Mouse (Mus musculus): ENCODE measurements around the gene Tppp3.

Tppp3 gene

GRCm38 (mm10) chr8:105434136-105434535, 37.2 kb downstream of the Tppp3 start:
- DNase-seq (ENCODE audit: low read depth in 2 of 2, low spot score in 2 of 2) = no peak

DNA sequence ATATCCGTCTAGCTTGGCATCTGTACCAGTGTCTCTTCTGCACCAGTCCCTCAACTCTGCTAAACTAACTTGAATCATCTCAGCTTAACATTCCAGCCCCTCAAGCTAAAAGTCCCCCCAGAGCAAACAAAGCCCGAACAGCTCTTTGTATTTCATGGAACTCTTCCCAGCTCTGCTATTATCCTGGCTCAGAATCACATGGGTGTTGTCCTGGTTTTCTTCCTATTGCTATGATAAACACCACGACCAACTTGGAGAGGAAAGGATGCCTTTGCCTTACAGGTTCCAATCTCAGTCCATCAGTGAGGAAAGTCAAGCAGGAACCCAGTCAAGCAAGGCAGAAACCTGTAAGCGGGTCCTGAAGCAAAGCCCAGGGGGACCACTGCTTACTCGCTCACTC, 37.8 kb downstream of the Tppp3 start:
- no peak for DNase-seq (ENCODE audit: low read depth in 2 of 2, low spot score in 2 of 2)

DNA sequence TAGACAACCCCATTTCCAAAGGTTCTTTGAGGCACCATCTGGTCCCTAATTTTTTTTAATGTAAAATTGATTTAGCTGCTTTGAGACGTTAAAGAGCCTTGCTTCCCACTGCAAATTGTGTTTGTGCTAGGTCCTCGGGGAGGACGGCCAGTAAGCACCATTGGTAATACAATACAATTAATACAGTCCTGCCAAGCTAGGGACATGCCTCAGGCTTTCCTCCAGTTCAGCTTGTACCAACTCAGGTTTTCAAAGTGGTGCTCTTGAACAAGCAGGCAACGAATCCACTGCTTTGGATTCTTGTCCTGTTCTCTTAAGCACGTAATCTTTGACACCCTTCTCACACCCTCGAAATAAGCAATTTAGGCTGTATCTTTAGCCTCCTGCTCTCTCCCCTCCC, 38.3 kb downstream of the Tppp3 start:
- no peak for DNase-seq (ENCODE audit: low read depth in 2 of 2, low spot score in 2 of 2)

DNA sequence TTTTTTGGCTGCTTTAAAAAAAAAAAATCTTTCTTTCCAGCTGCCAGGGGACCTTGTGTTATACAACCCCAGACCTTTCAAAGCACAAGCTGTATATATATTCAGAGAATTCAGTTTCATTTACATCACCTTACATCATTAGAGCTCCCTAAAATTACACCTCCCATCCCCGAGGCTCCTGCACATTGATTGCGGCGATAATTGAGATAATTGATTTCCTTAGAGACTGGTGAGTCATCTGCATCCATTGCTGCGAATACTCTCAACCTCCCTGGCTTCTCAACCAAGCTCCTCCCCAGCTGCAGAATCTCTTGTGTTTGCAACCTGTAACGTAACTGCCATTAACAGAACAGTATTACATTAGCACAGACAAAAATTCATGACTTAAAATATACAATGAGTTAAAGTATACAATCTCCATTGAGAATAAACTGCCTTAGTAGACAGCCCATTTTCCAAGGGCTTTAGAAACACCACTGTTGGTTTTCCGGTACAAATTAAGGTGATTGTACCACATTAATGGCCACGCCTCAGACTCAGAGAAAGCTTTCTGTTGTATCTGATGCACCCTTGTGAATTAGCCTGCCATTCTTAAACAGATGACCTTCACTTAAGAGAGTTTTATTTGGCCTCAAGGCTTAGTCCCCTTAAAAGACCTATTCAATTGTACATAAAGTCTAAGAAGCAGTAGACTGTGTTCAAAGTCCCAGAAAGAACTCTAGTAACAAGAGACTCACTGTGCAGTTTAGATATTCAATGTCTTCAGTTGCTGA, 39.4 kb downstream of the Tppp3 start:
- no peak for DNase-seq (ENCODE audit: low read depth in 2 of 2, low spot score in 2 of 2)

- no peak for DNase-seq (ENCODE audit: low read depth in 2 of 2, low spot score in 2 of 2)
Measured at GRCm38 (mm10) chr8:105426878-105427277, 44.4 kb downstream of the Tppp3 start.

- DNase-seq (ENCODE audit: low read depth in 2 of 2, low spot score in 2 of 2) = no peak
Measured at GRCm38 (mm10) chr8:105422006-105422405, 49.3 kb downstream of the Tppp3 start.

DNA sequence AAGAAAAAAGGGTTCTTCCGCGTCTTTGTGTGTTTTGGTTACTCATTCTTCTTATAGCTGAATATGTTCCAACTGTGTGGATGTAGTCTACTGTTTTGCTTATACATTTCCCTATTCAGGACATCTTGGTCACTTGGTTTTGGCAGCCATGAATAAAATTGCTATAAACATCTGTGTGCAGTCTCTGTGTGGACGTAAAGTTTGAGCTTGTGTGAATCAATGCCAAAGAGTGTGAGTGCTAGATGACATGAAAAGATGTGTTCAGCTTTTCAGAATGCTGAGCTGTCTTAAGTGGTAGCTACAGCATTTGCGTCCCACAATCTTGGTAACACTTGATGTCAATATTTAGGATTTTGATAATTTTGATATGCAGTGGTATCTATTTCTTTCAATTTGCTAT, 51.5 kb downstream of the Tppp3 start:
- DNase-seq (ENCODE audit: low read depth in 2 of 2, low spot score in 2 of 2) = no peak

DNA sequence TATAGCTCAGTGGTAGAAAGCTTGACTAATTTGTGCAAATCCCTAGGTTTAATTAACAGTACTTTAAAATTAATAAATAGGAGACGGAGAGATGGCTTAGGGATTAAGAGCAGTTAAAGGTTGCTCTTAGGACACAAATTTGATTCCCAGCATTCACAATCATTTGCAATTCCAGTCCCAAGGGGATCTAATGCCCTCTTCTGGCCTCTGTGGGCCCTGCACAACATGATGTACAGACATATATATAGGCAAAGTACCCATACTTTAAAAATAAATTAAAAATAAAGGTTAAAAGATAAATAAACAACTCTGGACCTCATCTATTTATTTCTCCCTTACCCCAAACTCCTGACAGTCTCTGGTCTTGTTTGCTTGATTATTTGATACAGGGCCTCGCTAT, 52.3 kb downstream of the Tppp3 start:
- DNase-seq (ENCODE audit: low read depth in 2 of 2, low spot score in 2 of 2) = no peak

Measured in CD8-positive naive resting alpha-beta T cell, adult 2 months (primary cell).